Mouse (Mus musculus) neural tube, embryonic 11.5 days (tissue): ENCODE results near the gene Mlec. TPM values are rescaled to one million over a fixed set of nuclear protein-coding genes. Genes with fewer than 3 reads are reported as not detected.
"Not testable (repeated sequence)": the region's sequence is repeated elsewhere in the genome, so short reads cannot be mapped to it uniquely, and the experiment has no call there.

ENCODE experiments used
- ATAC-seq: fragments of 200-750 bp; cut with Nextera tagmentation; 2 replicates; pipeline ENCODE4 v1.8.0; 2017; ENCODE audit warnings: moderate number of reproducible peaks, mild to moderate bottlenecking, moderate TSS enrichment, moderate library complexity; ENCODE audit not compliant: insufficient read depth, low FRiP score, low TSS enrichment
- DNase-seq: peaks from one replicate; pipeline ENCODE4 v3.0.0-alpha.2; 2015; ENCODE audit warnings: low spot score
- H3K27ac ChIP-seq: fragments of 300-500 bp; sonication (generic); 2 replicates; pipeline ENCODE4 v1.5.1; 2014; ENCODE audit warnings: low read depth, mild to moderate bottlenecking, low read length
- H3K27me3 ChIP-seq: fragments of 300-500 bp; sonication (generic); 2 replicates; pipeline ENCODE4 v1.6.1; 2014; ENCODE audit warnings: mild to moderate bottlenecking, low read length, mixed read lengths; ENCODE audit not compliant: control insufficient read depth, insufficient read depth
- H3K36me3 ChIP-seq: fragments of 300-500 bp; sonication (generic); 2 replicates; pipeline ENCODE4 v1.6.1; 2014; ENCODE audit warnings: mild to moderate bottlenecking, low read length, moderate library complexity, mixed read lengths; ENCODE audit not compliant: control insufficient read depth, insufficient read depth
- H3K4me1 ChIP-seq: fragments of 300-500 bp; sonication (generic); 2 replicates; pipeline ENCODE4 v1.6.1; 2014; ENCODE audit warnings: low read length, mixed read lengths; ENCODE audit not compliant: control insufficient read depth, insufficient read depth
- H3K4me2 ChIP-seq: fragments of 300-500 bp; sonication (generic); 2 replicates; pipeline ENCODE4 v1.6.1; 2014; ENCODE audit warnings: low read depth, mild to moderate bottlenecking, moderate library complexity
- H3K4me3 ChIP-seq: fragments of 300-500 bp; sonication (generic); 2 replicates; pipeline ENCODE4 v1.5.1; 2014; ENCODE audit warnings: low read depth, low read length
- H3K9ac ChIP-seq: fragments of 300-500 bp; sonication (generic); 2 replicates; pipeline ENCODE4 v1.6.1; 2014; ENCODE audit warnings: mild to moderate bottlenecking, low read length
- H3K9me3 ChIP-seq: fragments of 300-500 bp; sonication (generic); 2 replicates; pipeline ENCODE4 v1.6.1; 2016; ENCODE audit warnings: low read length; ENCODE audit not compliant: control insufficient read depth
- WGBS: fragments of 180-500 bp; shearing (Covaris S2); extraction: QIAGEN DNeasy Blood & Tissue Kit; methylation state at CpG from one replicate; pipeline ENCODE4 v1.1.7; 2014; 5-methylcytosine and 5-hydroxymethylcytosine counted together
- polyA plus RNA-seq: library from polyadenylated mRNA; unstranded; fragments of >200 nt; fragmentation: Nextera tagmentation; extraction: Ambion mirVana; gene quantifications from 2 replicates; pipeline ENCODE4 v1.2.1, GENCODE M21; 2014

Gene Mlec
- polyA plus RNA-seq, 1 experiment from 2014 or later: 56.9 TPM

DNA sequence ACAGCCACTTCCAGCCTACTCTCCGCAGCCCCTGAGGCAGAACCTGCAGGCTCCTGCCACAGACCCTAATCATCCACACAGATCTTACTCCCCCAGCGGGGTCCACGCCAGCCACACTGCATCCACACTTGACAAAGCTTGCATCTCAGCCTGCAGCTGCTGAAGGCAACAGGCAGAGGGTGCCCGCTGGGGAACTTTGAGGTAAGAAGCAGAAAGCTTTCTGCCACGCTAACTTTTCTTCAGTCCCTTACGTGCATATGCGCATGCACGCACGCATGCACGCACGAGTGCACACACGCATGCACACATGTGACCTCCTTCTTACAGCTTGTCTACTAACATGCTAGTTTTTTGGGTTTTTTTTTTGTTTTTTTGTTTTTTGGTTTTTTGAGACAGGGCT is 44.7 kb downstream of the Mlec start:
- Histone ChIP-seq H3K9ac (no peak overlapping the region), H3K4me2 (no peak overlapping the region), H3K9me3 (no peaks in the 10 kb centered on the region), H3K36me3 (peaks cover 7% of the 10 kb centered on the region), H3K4me3 (no peak overlapping the region), H3K27me3 (no peaks in the 10 kb centered on the region), H3K27ac (no peak overlapping the region), H3K4me1 (no peaks in the 10 kb centered on the region)
- 98% methylated on average over 12 of the region's 12 CpGs for WGBS
- ATAC-seq (no peak), DNase-seq (no peak)

GRCm38 (mm10) chr5:115111156-115111555 is 46.8 kb downstream of the Mlec start:
- Histone ChIP-seq H3K9me3 (no peaks in the 10 kb centered on the region), H3K4me1 (no peaks in the 10 kb centered on the region), H3K4me2 (no peak overlapping the region), H3K9ac (no peak overlapping the region), H3K4me3 (no peak overlapping the region), H3K27me3 (no peaks in the 10 kb centered on the region), H3K27ac (no peak overlapping the region), H3K36me3 (no peaks in the 10 kb centered on the region; the same call in none of the 2 replicates)
- DNase-seq (no peak), ATAC-seq (no peak)
- WGBS: 94% methylated on average over 8 of the region's 8 CpGs

- ATAC-seq, H3K27ac ChIP-seq, H3K27me3 ChIP-seq, H3K4me3 ChIP-seq, H3K4me1 ChIP-seq, H3K4me2 ChIP-seq, DNase-seq, H3K9ac ChIP-seq, H3K9me3 ChIP-seq, H3K36me3 ChIP-seq: not testable (repeated sequence)
- 96% methylated on average over 23 of the region's 23 CpGs for WGBS
These were observed 54.7 kb downstream of the Mlec start for GRCm38 (mm10) chr5:115103253-115103652.

- Histone ChIP-seq H3K27ac (no peak overlapping the region), H3K4me2 (no peak overlapping the region), H3K36me3 (peaks cover 6% of the 10 kb centered on the region), H3K4me3 (no peak overlapping the region), H3K4me1 (no peaks in the 10 kb centered on the region), H3K9me3 (no peaks in the 10 kb centered on the region), H3K27me3 (no peaks in the 10 kb centered on the region), H3K9ac (no peak overlapping the region)
- no peak for DNase-seq
- no peak for ATAC-seq
- WGBS: 84% methylated on average over 2 of the region's 2 CpGs
These were observed 55.7 kb downstream of the Mlec start for GRCm38 (mm10) chr5:115102231-115102630.

DNA sequence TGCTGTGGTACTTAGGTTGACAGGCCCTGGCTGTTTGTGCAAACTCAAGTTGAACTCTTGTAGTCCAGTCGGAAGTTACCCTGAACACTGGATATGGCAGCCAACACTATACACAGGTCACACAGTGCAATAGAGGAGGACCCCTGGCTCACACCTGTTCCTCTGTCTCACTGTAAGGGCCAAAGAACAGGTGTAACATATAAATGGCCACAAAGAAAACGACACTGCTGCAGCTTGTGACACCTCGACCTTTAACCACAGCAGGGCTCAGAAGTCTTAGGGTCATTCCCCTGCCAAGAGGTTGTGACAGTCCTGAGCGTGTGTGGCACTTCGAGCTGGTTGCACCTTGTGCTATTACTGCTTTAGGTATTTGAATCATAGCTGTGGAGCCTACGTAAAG is 57.5 kb downstream of the Mlec start:
- Histone ChIP-seq H3K9me3 (no peaks in the 10 kb centered on the region), H3K4me3 (no peak overlapping the region), H3K4me1 (no peaks in the 10 kb centered on the region), H3K27ac (no peak overlapping the region), H3K9ac (no peak overlapping the region), H3K36me3 (peaks cover 17% of the 10 kb centered on the region), H3K4me2 (no peak overlapping the region), H3K27me3 (no peaks in the 10 kb centered on the region)
- DNase-seq (no peak), ATAC-seq (no peak)
- WGBS: 88% methylated on average over 6 of the region's 6 CpGs

DNA sequence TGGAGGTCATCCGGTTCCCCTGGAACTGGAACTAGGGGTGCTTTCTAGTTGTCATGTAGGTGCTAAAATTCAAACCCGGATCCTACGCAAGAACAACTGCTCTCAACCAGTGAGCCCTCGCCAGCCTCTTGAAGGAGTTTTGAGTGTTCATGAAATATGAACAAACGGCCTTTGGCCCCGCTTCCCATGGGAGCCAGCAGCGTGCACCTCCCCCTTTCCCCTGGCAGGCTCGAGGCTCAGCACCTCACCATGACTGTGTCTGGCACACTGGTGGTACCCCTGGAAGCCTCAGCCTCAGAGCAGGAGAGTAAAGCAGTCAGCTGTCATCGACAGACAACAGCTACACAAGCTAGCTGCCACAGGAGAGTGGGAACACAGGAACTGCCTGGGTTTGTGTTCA is 58.0 kb downstream of the Mlec start:
- no peak overlapping the region for H3K4me3 ChIP-seq
- 87% methylated on average over 9 of the region's 9 CpGs for WGBS
- no peaks in the 10 kb centered on the region for H3K4me1 ChIP-seq
- ATAC-seq (no peak), DNase-seq (no peak)
- H3K9ac ChIP-seq: no peak overlapping the region
- peaks cover 21% of the 10 kb centered on the region for H3K36me3 ChIP-seq
- H3K27me3 ChIP-seq: no peaks in the 10 kb centered on the region
- no peak overlapping the region for H3K27ac ChIP-seq
- no peaks in the 10 kb centered on the region for H3K9me3 ChIP-seq
- H3K4me2 ChIP-seq: no peak overlapping the region

DNA sequence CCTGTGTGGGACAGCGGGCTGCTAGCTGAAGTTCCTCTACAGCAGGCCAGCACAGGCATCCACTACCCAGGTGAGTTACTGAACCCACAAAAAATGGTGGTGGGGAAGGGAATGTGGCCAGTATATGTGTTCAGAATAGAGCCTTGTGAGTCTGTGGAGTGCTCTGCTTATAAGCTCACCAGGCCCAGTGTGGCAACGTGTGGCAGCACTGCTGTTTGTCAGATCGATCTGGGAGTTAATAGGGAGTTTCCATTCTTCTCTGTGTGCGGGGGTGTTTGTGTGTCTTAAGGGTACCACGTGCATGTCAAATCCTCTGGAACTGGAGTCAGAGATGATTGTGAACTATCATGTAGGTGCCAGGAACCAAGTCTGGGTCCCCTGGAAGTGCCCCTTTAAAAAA is 58.4 kb downstream of the Mlec start:
- Histone ChIP-seq H3K4me2 (no peak overlapping the region), H3K9ac (no peak overlapping the region), H3K9me3 (no peaks in the 10 kb centered on the region), H3K4me1 (no peaks in the 10 kb centered on the region), H3K27ac (no peak overlapping the region), H3K36me3 (peaks cover 21% of the 10 kb centered on the region), H3K27me3 (no peaks in the 10 kb centered on the region), H3K4me3 (no peak overlapping the region)
- ATAC-seq (no peak), DNase-seq (no peak)
- 89% methylated on average over 5 of the region's 5 CpGs for WGBS

GRCm38 (mm10) chr5:115098195-115098594 is 59.8 kb downstream of the Mlec start, which contains the start of gene Gm10401:
Gene Gm10401 (minus strand): TSS chr5:115098295.
- no peaks in the 10 kb centered on the region for H3K4me1 ChIP-seq
- H3K4me3 ChIP-seq: no peak within 1 kb of the TSS
- no peak within 1 kb of the TSS for H3K4me2 ChIP-seq
- H3K27ac ChIP-seq: no peak within 1 kb of the TSS
- ATAC-seq (no peak), DNase-seq (no peak)
- no peaks in the 10 kb centered on the region for H3K27me3 ChIP-seq
- no peak within 1 kb of the TSS for H3K9ac ChIP-seq
- peaks cover 21% of the 10 kb centered on the region for H3K36me3 ChIP-seq
- H3K9me3 ChIP-seq: no peaks in the 10 kb centered on the region
- WGBS: 94% methylated on average over 8 of the region's 8 CpGs
